Mouse (Mus musculus) embryonic facial prominence, embryonic 15.5 days (tissue): ENCODE results near the gene A730061H03Rik. TPM values are rescaled to one million over a fixed set of nuclear protein-coding genes. Genes with fewer than 3 reads are reported as not detected.

ENCODE experiments used
- ATAC-seq: fragments of 200-750 bp; cut with Nextera tagmentation; 2 replicates; pipeline ENCODE4 v1.8.0; 2017; ENCODE audit warnings: low read depth, moderate TSS enrichment; ENCODE audit not compliant: insufficient number of reproducible peaks, low FRiP score, low TSS enrichment
- H3K27ac ChIP-seq: fragments of 300-500 bp; sonication (generic); replicated peaks from 2 replicates; pipeline ENCODE4 v1.5.1; 2015; ENCODE audit warnings: mild to moderate bottlenecking, inconsistent platforms
- H3K27me3 ChIP-seq: fragments of 300-500 bp; sonication (generic); 2 replicates; pipeline ENCODE4 v1.6.1; 2015; ENCODE audit warnings: inconsistent platforms
- H3K36me3 ChIP-seq: fragments of 300-500 bp; sonication (generic); 2 replicates; pipeline ENCODE4 v1.6.1; 2015; ENCODE audit warnings: mild to moderate bottlenecking, inconsistent platforms
- H3K4me1 ChIP-seq: fragments of 300-500 bp; sonication (generic); 2 replicates; pipeline ENCODE4 v1.6.1; 2015; ENCODE audit warnings: inconsistent platforms
- H3K4me2 ChIP-seq: fragments of 300-500 bp; sonication (generic); replicated peaks from 2 replicates; pipeline ENCODE4 v1.6.1; 2015; ENCODE audit warnings: mild to moderate bottlenecking, inconsistent platforms
- H3K4me3 ChIP-seq: fragments of 300-500 bp; sonication (generic); replicated peaks from 2 replicates; pipeline ENCODE4 v1.5.1; 2015; ENCODE audit warnings: mild to moderate bottlenecking, inconsistent platforms
- H3K9ac ChIP-seq: fragments of 300-500 bp; sonication (generic); 2 replicates; pipeline ENCODE4 v1.6.1; 2015; ENCODE audit warnings: inconsistent platforms
- H3K9me3 ChIP-seq: fragments of 300-500 bp; sonication (generic); replicated peaks from 2 replicates; pipeline ENCODE4 v1.6.1; 2016; ENCODE audit warnings: inconsistent platforms
- WGBS: fragments of 180-500 bp; shearing (Covaris S2); methylation state at CpG from one replicate; pipeline ENCODE4 v1.1.7; 2015; 5-methylcytosine and 5-hydroxymethylcytosine counted together
- polyA plus RNA-seq: library from polyadenylated mRNA; unstranded; fragments of >200 nt; fragmentation: Nextera tagmentation; extraction: Ambion mirVana; gene quantifications from 2 replicates; pipeline ENCODE4 v1.2.1, GENCODE M21; 2015

Gene A730061H03Rik
- polyA plus RNA-seq, 1 experiment from 2014 or later = 3.0 TPM

GRCm38 (mm10) chr14:55591331-55591891 is 31.2 kb upstream of the A730061H03Rik start, which contains the start of gene Rnf31:
TSS of gene Rnf31 (plus strand) at chr14:55591708.
- Histone ChIP-seq H3K4me2 (peak within 1 kb of the TSS; percentile 93), H3K27me3 (no peaks in the 10 kb centered on the region), H3K36me3 (peaks cover 37% of the 10 kb centered on the region), H3K9ac (peak within 1 kb of the TSS; percentile 94), H3K9me3 (no peaks in the 10 kb centered on the region), H3K4me3 (peak within 1 kb of the TSS; percentile 98), H3K4me1 (peaks cover 19% of the 10 kb centered on the region), H3K27ac (peak within 1 kb of the TSS; percentile 97)
- ATAC-seq = peak; percentile 89
- 0% methylated on average over 33 of the region's 33 CpGs for WGBS

GRCm38 (mm10) chr14:55590748-55591330 is 30.6 kb upstream of the A730061H03Rik start, which contains the start of gene Psme2:
TSS of gene Psme2 (minus strand) at chr14:55591113.
- Histone ChIP-seq H3K27ac (peak within 1 kb of the TSS; percentile 97), H3K4me2 (peak within 1 kb of the TSS; percentile 93), H3K36me3 (peaks cover 31% of the 10 kb centered on the region), H3K4me1 (peaks cover 19% of the 10 kb centered on the region), H3K9me3 (no peaks in the 10 kb centered on the region), H3K4me3 (peak within 1 kb of the TSS; percentile 98), H3K27me3 (no peaks in the 10 kb centered on the region), H3K9ac (peak within 1 kb of the TSS; percentile 94)
- WGBS = under 1% methylated on average over 22 of the region's 22 CpGs
- ATAC-seq = peak; percentile 96

GRCm38 (mm10) chr14:55589771-55590448 is 29.7 kb upstream of the A730061H03Rik start:
- Histone ChIP-seq H3K4me3 (peak overlapping the region; percentile 98), H3K36me3 (peaks cover 22% of the 10 kb centered on the region), H3K9me3 (no peaks in the 10 kb centered on the region), H3K27me3 (no peaks in the 10 kb centered on the region), H3K4me2 (peak overlapping the region; percentile 93), H3K4me1 (peaks cover 22% of the 10 kb centered on the region), H3K27ac (peak overlapping the region; percentile 77), H3K9ac (peak overlapping the region; percentile 43)
- ATAC-seq = no peak
- WGBS = 78% methylated on average over 11 of the region's 11 CpGs

DNA sequence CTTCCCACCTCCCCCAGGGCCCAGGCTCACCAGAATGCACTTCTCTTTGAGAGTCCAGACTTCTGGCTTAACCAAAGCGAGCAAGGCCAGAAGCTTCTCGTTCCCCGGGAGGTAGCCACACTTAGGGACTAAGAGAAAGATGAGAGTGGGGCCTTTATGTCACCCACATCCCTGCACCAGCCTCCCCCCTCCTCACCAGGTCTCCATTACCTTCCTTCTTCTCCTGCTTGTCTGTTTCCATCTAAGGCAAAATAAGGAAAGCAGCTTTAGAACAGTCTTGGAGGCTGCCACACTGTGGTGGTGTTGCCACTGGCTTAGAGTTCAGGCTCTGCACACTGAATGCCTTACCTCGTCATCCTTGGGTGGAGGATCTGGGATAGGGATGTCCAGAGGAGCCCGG is 29.1 kb upstream of the A730061H03Rik start:
- H3K9me3 ChIP-seq = no peaks in the 10 kb centered on the region
- 88% methylated on average over 5 of the region's 5 CpGs for WGBS
- H3K4me2 ChIP-seq = no peak overlapping the region
- no peak for ATAC-seq
- no peak overlapping the region for H3K27ac ChIP-seq
- H3K4me1 ChIP-seq = peaks cover 26% of the 10 kb centered on the region
- peaks cover 15% of the 10 kb centered on the region for H3K36me3 ChIP-seq
- no peak overlapping the region for H3K4me3 ChIP-seq
- H3K9ac ChIP-seq = no peak overlapping the region
- H3K27me3 ChIP-seq = no peaks in the 10 kb centered on the region

- H3K36me3 ChIP-seq = peaks cover 17% of the 10 kb centered on the region
- no peaks in the 10 kb centered on the region for H3K9me3 ChIP-seq
- H3K4me3 ChIP-seq = no peak overlapping the region
- peaks cover 15% of the 10 kb centered on the region for H3K4me1 ChIP-seq
- 90% methylated on average over 2 of the region's 2 CpGs for WGBS
- H3K27ac ChIP-seq = no peak overlapping the region
- no peak for ATAC-seq
- H3K9ac ChIP-seq = no peak overlapping the region
- H3K4me2 ChIP-seq = no peak overlapping the region
- H3K27me3 ChIP-seq = no peaks in the 10 kb centered on the region
These were observed 25.9 kb upstream of the A730061H03Rik start for GRCm38 (mm10) chr14:55586149-55586548.

DNA sequence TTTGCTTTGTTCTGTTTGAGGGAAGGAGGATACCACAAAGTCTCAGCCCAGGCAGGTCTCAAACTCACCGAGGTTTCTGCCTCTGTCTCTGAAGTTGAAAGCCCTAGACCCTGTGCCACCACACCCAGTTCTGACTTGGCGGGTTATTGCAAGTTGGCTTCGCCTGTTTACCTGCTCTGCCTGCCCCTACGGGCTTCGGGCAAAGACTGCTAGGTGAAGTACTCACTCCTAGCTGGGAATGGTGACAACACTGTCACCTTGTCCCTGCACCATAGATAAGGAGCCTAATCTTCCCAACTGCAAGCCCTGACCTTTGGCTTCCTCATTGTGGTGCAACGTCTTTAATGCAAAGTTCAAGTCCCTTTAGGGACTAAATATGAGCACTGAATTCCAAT is 25.4 kb upstream of the A730061H03Rik start:
- Histone ChIP-seq H3K9me3 (no peaks in the 10 kb centered on the region), H3K4me1 (peaks cover 15% of the 10 kb centered on the region), H3K9ac (no peak overlapping the region), H3K27me3 (no peaks in the 10 kb centered on the region), H3K4me3 (peak overlapping the region; percentile 55), H3K4me2 (peak overlapping the region; percentile 88), H3K36me3 (peaks cover 23% of the 10 kb centered on the region), H3K27ac (no peak overlapping the region; the same call in 1 of the 2 replicates)
- no peak for ATAC-seq
- WGBS = 54% methylated on average over 6 of the region's 6 CpGs

GRCm38 (mm10) chr14:55584702-55585565 is 24.7 kb upstream of the A730061H03Rik start, which contains the start of gene Emc9:
TSS of gene Emc9 (minus strand) at chr14:55585302.
- H3K4me3 ChIP-seq = peak within 1 kb of the TSS; percentile 55
- H3K9ac ChIP-seq = peak within 1 kb of the TSS; percentile 35
- H3K36me3 ChIP-seq = peaks cover 29% of the 10 kb centered on the region
- H3K4me2 ChIP-seq = peak within 1 kb of the TSS; percentile 88
- H3K4me1 ChIP-seq = peaks cover 10% of the 10 kb centered on the region
- no peaks in the 10 kb centered on the region for H3K27me3 ChIP-seq
- 2% methylated on average over 43 of the region's 43 CpGs for WGBS
- no peaks in the 10 kb centered on the region for H3K9me3 ChIP-seq
- ATAC-seq = peak; percentile 66
- no peak within 1 kb of the TSS; the same call in 1 of the 2 replicates for H3K27ac ChIP-seq

DNA sequence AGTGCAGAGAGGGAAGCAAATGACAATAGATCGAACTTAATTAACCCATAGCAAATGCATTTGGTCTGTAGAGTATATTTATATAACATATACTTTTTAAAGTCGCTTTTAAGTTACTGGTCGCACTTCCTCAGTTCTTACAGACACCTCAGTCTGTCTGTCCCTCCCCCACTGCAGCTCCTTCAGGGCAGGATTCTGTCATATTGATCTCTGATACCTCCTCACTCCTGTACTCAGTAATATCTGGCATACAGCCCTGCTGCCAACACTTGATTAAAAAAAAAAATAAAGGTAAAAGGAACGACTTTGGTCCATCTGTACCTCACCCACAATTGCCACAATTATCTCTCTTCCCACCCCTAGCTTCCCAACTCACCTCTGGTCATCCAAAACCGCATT is 24.1 kb upstream of the A730061H03Rik start:
- no peak for ATAC-seq
- Histone ChIP-seq H3K4me3 (peak overlapping the region; percentile 55), H3K9me3 (no peaks in the 10 kb centered on the region), H3K36me3 (peaks cover 31% of the 10 kb centered on the region), H3K27ac (no peak overlapping the region; the same call in 1 of the 2 replicates), H3K27me3 (no peaks in the 10 kb centered on the region), H3K9ac (0 out of 2 replicates have a peak overlapping the region, but pooled peaks have one; percentile 35), H3K4me1 (peaks cover 8% of the 10 kb centered on the region; the same call in 1 of the 2 replicates), H3K4me2 (peak overlapping the region; percentile 88)
- WGBS = 46% methylated on average over 5 of the region's 5 CpGs

- no peak overlapping the region for H3K9ac ChIP-seq
- ATAC-seq = no peak
- H3K4me3 ChIP-seq = no peak overlapping the region
- 61% methylated on average over 9 of the region's 9 CpGs for WGBS
- H3K27ac ChIP-seq = no peak overlapping the region
- H3K4me2 ChIP-seq = no peak overlapping the region
- peaks cover 19% of the 10 kb centered on the region; the same call in 1 of the 2 replicates for H3K4me1 ChIP-seq
- no peaks in the 10 kb centered on the region for H3K27me3 ChIP-seq
- H3K36me3 ChIP-seq = peaks cover 21% of the 10 kb centered on the region
- H3K9me3 ChIP-seq = no peaks in the 10 kb centered on the region
These were observed 21.9 kb upstream of the A730061H03Rik start for GRCm38 (mm10) chr14:55581981-55582681.

DNA sequence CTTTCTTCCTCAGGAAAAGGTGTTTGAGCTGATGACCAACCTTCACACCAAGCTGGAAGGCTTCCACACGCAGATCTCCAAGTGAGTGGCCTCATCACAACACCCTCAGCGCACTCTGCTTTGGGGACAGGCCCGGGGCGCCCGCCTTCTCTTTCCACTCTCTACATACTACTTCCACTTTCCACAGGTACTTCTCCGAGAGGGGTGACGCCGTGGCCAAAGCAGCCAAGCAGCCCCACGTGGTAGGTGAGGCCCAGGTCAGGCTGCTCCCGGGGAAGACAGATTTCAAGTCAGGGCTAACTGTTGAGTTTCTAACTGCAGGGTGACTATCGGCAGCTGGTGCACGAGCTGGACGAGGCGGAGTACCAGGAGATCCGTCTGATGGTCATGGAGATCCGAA is 20.5 kb upstream of the A730061H03Rik start:
- Histone ChIP-seq H3K27me3 (no peaks in the 10 kb centered on the region), H3K4me1 (peaks cover 22% of the 10 kb centered on the region; the same call in 1 of the 2 replicates), H3K27ac (no peak overlapping the region), H3K4me2 (no peak overlapping the region), H3K9me3 (no peaks in the 10 kb centered on the region), H3K36me3 (peaks cover 19% of the 10 kb centered on the region; the same call in 1 of the 2 replicates), H3K9ac (no peak overlapping the region), H3K4me3 (no peak overlapping the region)
- 93% methylated on average over 16 of the region's 16 CpGs for WGBS
- no peak for ATAC-seq
